Mouse (Mus musculus): ENCODE measurements around the gene Rbp4. TPM values are rescaled to one million over a fixed set of nuclear protein-coding genes. Genes with fewer than 3 reads are reported as not detected.

Gene Rbp4
- polyA plus RNA-seq (2015; fragmentation: Illumina TruSeq; extraction: RNeasy Lipid Tissue Mini Kit (QIAGEN cat#74804); ENCODE audit: insufficient read depth, low replicate concordance), result not detected

GRCm38 (mm10) chr19:38125219-38125610 is at the start of gene Rbp4:
Gene Rbp4 (minus strand): TSS chr19:38125281.

GRCm38 (mm10) chr19:38132481-38132880 is 7.4 kb upstream of the Rbp4 start, which contains the start of gene Pde6c:
Gene Pde6c (plus strand): TSS chr19:38132781.

GRCm38 (mm10) chr19:38096858-38097758 is 28.0 kb downstream of the Rbp4 start, which contains the start of gene Ffar4:
Gene Ffar4 (plus strand): TSS chr19:38097071.

Other genes starting within 250 kb of the Rbp4 start
- 44.4 TPM for gene Myof, start 81.7 kb downstream of the Rbp4 start, polyA plus RNA-seq (2015; fragmentation: Illumina TruSeq; extraction: RNeasy Lipid Tissue Mini Kit (QIAGEN cat#74804); ENCODE audit: insufficient read depth, low replicate concordance)
- gene Cep55, start 70.3 kb downstream of the Rbp4 start, polyA plus RNA-seq (2015; fragmentation: Illumina TruSeq; extraction: RNeasy Lipid Tissue Mini Kit (QIAGEN cat#74804); ENCODE audit: insufficient read depth, low replicate concordance), result 12.9 TPM
- 2.9 TPM for gene Ffar4, start 28.2 kb downstream of the Rbp4 start, polyA plus RNA-seq (2015; fragmentation: Illumina TruSeq; extraction: RNeasy Lipid Tissue Mini Kit (QIAGEN cat#74804); ENCODE audit: insufficient read depth, low replicate concordance)
- not detected for gene Pde6c, start 7.5 kb upstream of the Rbp4 start, polyA plus RNA-seq (2015; fragmentation: Illumina TruSeq; extraction: RNeasy Lipid Tissue Mini Kit (QIAGEN cat#74804); ENCODE audit: insufficient read depth, low replicate concordance)
- 42.4 TPM for gene Fra10ac1, start 98.9 kb upstream of the Rbp4 start, polyA plus RNA-seq (2015; fragmentation: Illumina TruSeq; extraction: RNeasy Lipid Tissue Mini Kit (QIAGEN cat#74804); ENCODE audit: insufficient read depth, low replicate concordance)
- gene Lgi1, start 139.3 kb upstream of the Rbp4 start, polyA plus RNA-seq (2015; fragmentation: Illumina TruSeq; extraction: RNeasy Lipid Tissue Mini Kit (QIAGEN cat#74804); ENCODE audit: insufficient read depth, low replicate concordance), result 0.75 TPM

All from spleen, adult 10 weeks (tissue).